Comparison of ENCODE assay signal across 12 mouse cellular contexts in genomic region chr2:157537118-157537517, GRCm38 (mm10). TPM values are rescaled to one million over a fixed set of nuclear protein-coding genes. Genes with fewer than 3 reads are reported as not detected.
DNase-seq lines count a peak whose midpoint lies in the region; ATAC-seq lines count a peak whose summit lies in the region.
"Had no signal": no experiment of that assay in that cellular context is flagged by ENCODE, and none has a peak within 500 bp of the region (broad histone marks: within the 10 kb centered on the region; RNA-seq: fewer than 3 reads in every experiment).

No protein-coding gene starts in this region.

- 17% methylated on average over 7 of the region's 7 CpGs for WGBS in forebrain, embryonic 11.5 days
- 20% methylated on average over 7 of the region's 7 CpGs for WGBS in hindbrain, embryonic 15.5 days

- peaks cover 3% of the 10 kb centered on the region; the same call in 1 of the 2 replicates for H3K27me3 ChIP-seq in forebrain, embryonic 11.5 days (ENCODE audit: control insufficient read depth, insufficient read depth, low read length)
- H3K27me3 ChIP-seq in hindbrain, embryonic 15.5 days = no peaks in the 10 kb centered on the region
- H3K27me3 ChIP-seq: limb, embryonic 13.5 days; neural tube, embryonic 12.5 days had no signal

- H3K4me1 ChIP-seq in forebrain, embryonic 11.5 days (replicated peaks; ENCODE audit: control insufficient read depth, insufficient read depth, low read length) = peaks cover 38% of the 10 kb centered on the region
- peaks cover 63% of the 10 kb centered on the region for H3K4me1 ChIP-seq in hindbrain, embryonic 15.5 days (replicated peaks)

- H3K9ac ChIP-seq in forebrain, embryonic 11.5 days (ENCODE audit: low read length) = no peak overlapping the region
- no peak overlapping the region for H3K9ac ChIP-seq in hindbrain, embryonic 15.5 days
- H3K9ac ChIP-seq: neural tube, embryonic 12.5 days had no signal

- H3K4me2 ChIP-seq in forebrain, embryonic 11.5 days (ENCODE audit: low read depth, low read length, severe bottlenecking) = no peak overlapping the region
- no peak overlapping the region for H3K4me2 ChIP-seq in hindbrain, embryonic 15.5 days
- H3K4me2 ChIP-seq: limb, embryonic 13.5 days; neural tube, embryonic 12.5 days had no signal

- no peak overlapping the region for H3K4me3 ChIP-seq in forebrain, embryonic 11.5 days (ENCODE audit: low read depth, low read length)
- no peak overlapping the region for H3K4me3 ChIP-seq in hindbrain, embryonic 15.5 days
- H3K4me3 ChIP-seq: heart, adult 2 months; limb, embryonic 13.5 days; neural tube, embryonic 12.5 days had no signal

- DNase-seq in right cerebral cortex, adult 18-20 months = peak; percentile 40
- DNase-seq in right cerebral cortex, postnatal 4 days = no peak
- no peak for DNase-seq in forebrain, embryonic 11.5 days (ENCODE audit: low spot score)
- peak; percentile 58 for DNase-seq in telencephalon, adult 2 months (ENCODE audit: low read depth, low spot score)
- DNase-seq in cerebellum, adult 18-20 months = no peak
- DNase-seq in spleen, postnatal 14 days (ENCODE audit: low spot score in 2 of 2) = no peak
- DNase-seq: heart, adult 2 months; kidney, postnatal 36 days; thymus, postnatal 14 days had no signal

- H3K36me3 ChIP-seq in forebrain, embryonic 11.5 days (ENCODE audit: control insufficient read depth, insufficient read depth, low read length) = no peaks in the 10 kb centered on the region
- no peaks in the 10 kb centered on the region for H3K36me3 ChIP-seq in hindbrain, embryonic 15.5 days
- H3K36me3 ChIP-seq: neural tube, embryonic 12.5 days had no signal

- ATAC-seq in forebrain, embryonic 11.5 days (replicated peaks; ENCODE audit: low FRiP score) = no peak
- peak; percentile 38 for ATAC-seq in hindbrain, embryonic 15.5 days (ENCODE audit: low FRiP score, low read depth)

- no peaks in the 10 kb centered on the region for H3K9me3 ChIP-seq in forebrain, embryonic 11.5 days (ENCODE audit: control insufficient read depth, low read length)
- no peaks in the 10 kb centered on the region for H3K9me3 ChIP-seq in hindbrain, embryonic 15.5 days
- H3K9me3 ChIP-seq: limb, embryonic 13.5 days; neural tube, embryonic 12.5 days had no signal

- peak overlapping the region; percentile 37; the same call in 1 of the 2 replicates for H3K27ac ChIP-seq in forebrain, embryonic 11.5 days (ENCODE audit: low read depth, low read length)
- peak overlapping the region; percentile 82 for H3K27ac ChIP-seq in hindbrain, embryonic 15.5 days (replicated peaks)
- H3K27ac ChIP-seq: heart, adult 2 months; limb, embryonic 13.5 days; neural tube, embryonic 12.5 days had no signal

RNA-seq across cellular contexts. Expression of gene Nnat, which starts 22.8 kb away (rescaled TPM):
- polyA plus RNA-seq in forebrain, embryonic 11.5 days (2014; fragmentation: Nextera tagmentation; extraction: Ambion mirVana) = 2,785 and 3,035 TPM in 2 replicates
- 6,864 and 7,318 TPM in 2 replicates for polyA plus RNA-seq in hindbrain, embryonic 15.5 days (2015; fragmentation: Nextera tagmentation; extraction: Ambion mirVana)

RNA-seq across cellular contexts. Expression of gene Blcap, which starts 34.0 kb away (rescaled TPM):
- polyA plus RNA-seq in forebrain, embryonic 11.5 days (2014; fragmentation: Nextera tagmentation; extraction: Ambion mirVana) = 111 and 123 TPM in 2 replicates
- polyA plus RNA-seq in hindbrain, embryonic 15.5 days (2015; fragmentation: Nextera tagmentation; extraction: Ambion mirVana) = 249 and 272 TPM in 2 replicates

Comparison
In these comparisons a context has a peak if more than half of its experiments do, and no peak if none do; other contexts are left out.
1. DNase-seq: peak in right cerebral cortex, adult 18-20 months (single experiment) and telencephalon, adult 2 months (single experiment); none in right cerebral cortex, postnatal 4 days (single experiment), forebrain, embryonic 11.5 days (single experiment), cerebellum, adult 18-20 months (0 of 2) and spleen, postnatal 14 days (0 of 2).